Mouse (Mus musculus): ENCODE measurements at regions not wholly inside any gene's neighbourhood (a gene's known extent, or its start where the extent isn't known, plus 50 kb on each side); places are given as distances from the start of the nearest gene placed in this dataset.
A peak's percentile ranks its signal among the peaks of the same experiment; 100 is the strongest.
"Not testable (repeated sequence)": the region's sequence is repeated elsewhere in the genome, so short reads cannot be mapped to it uniquely, and the experiment has no call there.

DNA sequence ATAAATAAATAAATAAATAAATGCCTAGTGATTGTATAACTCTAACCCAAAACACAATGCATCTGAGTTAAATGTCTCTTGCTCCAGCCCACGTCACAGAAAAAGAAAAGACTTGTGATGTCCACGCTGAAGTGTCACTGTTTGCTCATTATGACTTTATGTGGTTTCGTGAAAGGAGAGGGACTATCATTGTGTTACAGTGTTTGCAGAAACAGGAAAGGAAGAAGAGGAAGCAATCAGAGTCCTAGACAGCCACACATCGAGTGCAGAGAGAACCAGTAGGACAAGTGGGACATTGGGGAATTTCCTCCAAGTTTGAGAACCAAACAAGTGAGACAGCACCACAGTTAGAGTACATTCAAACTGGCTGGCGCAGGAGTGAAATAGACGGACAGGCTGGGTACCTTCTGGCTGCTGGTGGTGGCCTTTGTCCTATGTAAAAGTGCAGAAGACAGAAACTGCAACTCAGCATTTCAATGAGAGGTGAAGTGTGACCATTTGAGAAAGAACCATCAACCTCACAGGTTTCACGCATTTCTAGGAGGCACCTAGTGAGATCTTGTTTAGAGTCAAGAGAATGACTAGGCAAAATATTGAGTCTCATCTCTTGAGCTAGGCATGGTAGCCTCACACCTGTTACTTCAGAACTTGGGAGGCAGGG lies 59.6 kb downstream of the Fasl start:
- DNase-seq: no peak

GRCm38 (mm10) chr1:161727357-161727756 lies 60.9 kb downstream of the Fasl start:
- DNase-seq: not testable (repeated sequence)

DNA sequence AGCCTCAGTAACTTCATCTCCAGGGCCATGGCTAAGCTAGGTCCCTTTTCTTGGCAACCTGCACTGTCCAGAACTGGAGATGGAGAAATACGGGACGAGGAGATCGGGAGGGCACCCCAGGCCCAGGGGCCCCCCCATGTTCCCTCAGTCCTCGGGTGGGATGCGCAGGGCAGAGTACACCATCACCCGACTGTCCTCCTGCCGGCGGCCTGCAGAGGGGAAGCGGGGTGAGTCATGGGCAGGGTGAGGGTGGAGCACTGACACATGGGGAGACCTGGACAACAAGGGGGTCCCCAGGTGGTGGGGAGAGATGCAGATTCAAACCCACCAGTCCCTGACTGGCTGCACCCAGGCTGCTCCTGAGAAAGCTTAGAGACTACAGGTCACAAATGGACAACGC lies 62.2 kb downstream of the Fasl start:
- DNase-seq: not testable (repeated sequence)

GRCm38 (mm10) chr1:161719876-161720275 lies 68.4 kb downstream of the Fasl start:
- no peak for DNase-seq

DNA sequence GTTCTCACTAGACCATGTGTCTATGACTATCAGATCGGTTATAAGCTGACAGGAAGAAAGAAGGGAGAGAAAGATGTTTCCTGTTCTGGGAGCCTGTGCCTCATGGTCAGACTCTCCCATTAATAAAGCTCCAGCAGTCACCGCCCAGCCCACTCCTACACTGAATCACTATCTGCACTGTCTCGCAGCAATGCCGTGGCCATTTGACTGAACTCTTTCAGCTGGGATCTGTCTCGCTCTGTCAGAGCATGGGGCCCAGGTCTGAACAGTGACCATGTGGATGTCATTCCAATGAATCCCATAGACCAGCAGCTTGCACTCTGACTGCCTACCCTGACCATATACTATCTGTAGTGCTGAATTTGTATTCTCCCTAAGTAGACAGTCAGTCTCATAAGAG lies 70.0 kb downstream of the Fasl start:
- no peak for DNase-seq

DNA sequence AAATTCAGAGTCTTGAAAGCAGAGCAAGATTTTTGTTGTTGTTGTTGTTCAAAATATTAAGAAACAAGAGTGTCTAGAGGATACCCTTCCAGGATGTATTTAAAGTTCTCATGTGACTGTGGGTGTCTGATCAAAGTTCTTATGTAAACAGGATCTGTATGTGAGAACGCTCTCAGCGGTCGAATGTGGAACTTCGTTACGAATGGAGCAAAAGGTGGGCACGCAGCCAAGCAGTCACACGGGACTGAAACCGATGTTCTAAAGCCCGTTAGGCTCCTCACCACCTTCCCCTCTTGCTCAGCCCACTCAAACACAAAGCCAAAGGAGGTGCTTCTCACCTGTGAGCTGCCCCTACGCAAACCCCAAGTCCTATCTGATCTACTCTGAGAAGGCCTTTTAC lies 75.4 kb downstream of the Fasl start:
- DNase-seq: peak; percentile 90

DNA sequence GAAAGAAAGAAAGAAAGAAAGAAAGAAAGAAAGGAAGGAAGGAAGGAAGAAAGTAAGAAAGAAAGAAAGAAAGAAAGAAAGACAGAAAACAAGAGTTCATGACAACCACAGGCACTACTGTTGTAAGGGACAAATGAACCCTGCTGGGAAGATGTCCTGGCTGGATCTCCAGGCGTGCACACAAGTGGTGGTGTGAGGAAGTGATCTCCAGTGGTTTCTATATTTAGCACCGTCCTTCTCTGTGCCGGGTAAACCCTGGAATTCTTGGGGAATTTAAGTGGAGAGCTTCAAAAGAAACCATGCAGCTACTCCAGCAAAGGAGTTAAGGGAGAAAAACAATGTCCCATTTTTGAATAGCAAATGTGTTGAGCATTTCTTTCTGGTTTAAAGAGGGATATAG lies 76.0 kb downstream of the Fasl start:
- peak; percentile 17 for DNase-seq

GRCm38 (mm10) chr1:161707049-161707448 lies 81.2 kb downstream of the Fasl start:
- DNase-seq: peak; percentile 75

GRCm38 (mm10) chr1:161704961-161705360 lies 83.3 kb downstream of the Fasl start:
- no peak for DNase-seq

GRCm38 (mm10) chr1:161704527-161704926 lies 83.8 kb downstream of the Fasl start:
- DNase-seq: peak; percentile 11

- no peak for DNase-seq
These were observed 92.4 kb downstream of the Fasl start for GRCm38 (mm10) chr1:161695886-161696285.

GRCm38 (mm10) chr1:161693768-161694160 lies 94.5 kb downstream of the Fasl start:
- DNase-seq: no peak

GRCm38 (mm10) chr1:161692836-161693767 lies 95.2 kb downstream of the Fasl start:
- no peak for DNase-seq

DNA sequence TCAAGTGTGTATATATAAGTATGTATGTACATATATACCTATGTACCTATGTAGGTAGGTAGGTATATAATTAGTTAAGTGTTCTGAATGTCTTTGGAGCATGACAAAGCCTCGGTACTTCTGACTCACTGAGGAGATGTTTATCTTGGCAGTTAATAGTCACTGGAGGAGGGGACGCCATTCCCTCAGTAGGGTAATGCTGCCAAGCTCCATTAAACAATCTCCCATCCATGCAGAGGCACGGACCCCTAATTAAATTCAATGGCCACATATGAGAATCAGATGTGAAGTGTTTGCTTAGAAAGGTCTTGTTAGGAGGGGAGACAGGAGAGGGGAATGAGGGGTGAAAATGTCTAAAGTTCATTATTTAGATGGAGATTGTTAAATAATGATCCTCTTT lies 99.3 kb downstream of the Fasl start:
- no peak for DNase-seq

- peak; percentile 67 for DNase-seq
These were observed 100.7 kb downstream of the Fasl start for GRCm38 (mm10) chr1:161687548-161687947.

DNA sequence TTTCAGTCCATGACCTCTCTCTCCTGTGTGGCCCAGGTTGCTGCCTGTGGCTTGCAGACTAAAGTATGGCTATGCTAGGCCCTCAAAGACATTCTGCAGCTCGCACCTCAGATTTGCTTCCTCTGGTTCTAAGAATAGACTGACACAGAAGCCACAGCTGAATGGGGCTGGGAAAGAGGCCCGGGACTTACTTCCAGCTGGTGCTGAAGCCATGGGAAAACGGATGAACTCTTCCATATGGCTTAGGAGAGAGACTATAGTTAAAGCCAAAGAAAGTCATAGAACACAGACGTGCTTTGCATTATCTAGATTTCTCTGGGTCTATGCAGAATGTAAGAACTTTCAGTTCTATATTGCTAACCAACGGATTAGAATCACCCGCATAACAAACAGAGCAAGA lies 107.7 kb downstream of the Fasl start:
- no peak for DNase-seq

GRCm38 (mm10) chr1:161670937-161671336 lies 117.4 kb downstream of the Fasl start:
- DNase-seq: peak; percentile 3

GRCm38 (mm10) chr1:161664321-161664720 lies 124.0 kb downstream of the Fasl start:
- no peak for DNase-seq

DNA sequence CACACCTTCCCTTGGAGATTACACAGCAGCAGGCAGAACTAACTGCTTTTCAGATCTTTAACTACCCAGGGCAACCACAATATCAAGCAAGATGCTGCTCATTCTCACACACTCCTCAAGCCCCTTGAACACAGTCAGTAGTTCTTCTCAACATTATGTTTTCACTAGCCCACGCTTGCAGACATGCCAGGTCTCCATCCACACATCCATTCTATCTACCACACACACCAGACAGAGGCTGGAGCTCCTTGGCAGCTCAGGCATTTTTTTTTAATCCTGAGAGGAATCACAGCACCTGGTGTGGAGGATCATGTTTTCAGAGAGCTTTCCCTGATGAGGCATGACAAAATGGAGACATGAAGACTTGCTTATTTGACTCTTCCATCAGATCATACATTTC lies 124.9 kb downstream of the Fasl start:
- DNase-seq: no peak

DNA sequence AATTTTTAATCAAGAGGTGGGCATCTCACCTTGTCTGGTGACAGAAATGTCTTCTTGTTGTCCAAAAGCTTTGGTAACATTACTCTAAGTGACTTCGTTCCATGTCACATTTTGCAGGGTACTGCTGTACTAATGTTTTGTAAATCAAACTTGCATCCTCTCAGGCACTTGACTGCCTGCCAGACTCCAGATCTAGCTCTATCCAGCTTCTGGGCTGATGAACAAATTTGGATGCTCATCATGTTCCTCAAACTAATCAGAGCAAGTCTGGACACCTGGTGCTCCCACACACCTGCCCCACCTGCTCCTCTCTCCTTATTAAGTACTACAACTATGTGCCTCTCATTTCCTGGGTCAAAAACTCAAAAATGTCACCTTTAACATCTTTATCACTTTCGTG lies 126.1 kb downstream of the Fasl start:
- no peak for DNase-seq

DNA sequence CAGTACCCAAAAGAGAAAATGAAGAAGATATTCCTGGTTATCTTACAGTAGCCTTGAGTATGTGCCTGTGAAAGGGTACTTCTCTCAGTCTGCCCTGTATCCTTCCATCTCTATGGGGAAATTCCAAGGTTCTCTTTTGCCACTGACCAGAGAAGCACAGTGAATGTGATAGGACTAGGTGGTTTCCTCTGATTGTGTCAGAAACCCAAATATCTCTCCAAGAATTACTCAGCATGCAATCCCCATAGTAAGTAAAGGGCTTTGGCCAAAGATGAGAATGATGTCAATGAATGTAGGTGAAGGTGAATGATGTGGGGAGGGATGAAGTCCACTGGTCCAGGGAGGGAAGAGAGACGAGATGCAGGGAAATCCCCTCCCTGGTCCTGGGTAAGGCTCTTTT lies 130.8 kb downstream of the Fasl start:
- no peak for DNase-seq

DNA sequence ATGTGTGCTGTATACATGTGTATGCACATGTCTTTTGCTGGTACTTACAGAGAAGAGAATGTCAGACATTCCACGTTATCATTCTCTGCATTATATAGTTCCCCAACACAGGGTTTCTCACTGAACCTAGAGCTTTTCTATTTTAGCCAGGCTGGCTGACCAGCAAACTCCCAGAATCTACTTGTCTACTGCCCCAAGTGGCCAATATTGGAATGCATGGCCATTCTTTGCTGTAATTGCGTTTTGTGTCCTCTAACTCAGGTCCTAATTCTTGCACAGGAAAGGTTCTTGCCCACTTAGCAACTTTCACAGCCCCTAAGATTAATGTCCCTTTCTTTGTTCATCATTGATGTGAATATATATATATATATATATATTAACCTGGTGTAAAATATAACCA lies 138.9 kb downstream of the Fasl start:
- DNase-seq: no peak

- no peak for DNase-seq
These were observed 137.6 kb downstream of the Tnfsf18 start for GRCm38 (mm10) chr1:161632098-161632497.

DNA sequence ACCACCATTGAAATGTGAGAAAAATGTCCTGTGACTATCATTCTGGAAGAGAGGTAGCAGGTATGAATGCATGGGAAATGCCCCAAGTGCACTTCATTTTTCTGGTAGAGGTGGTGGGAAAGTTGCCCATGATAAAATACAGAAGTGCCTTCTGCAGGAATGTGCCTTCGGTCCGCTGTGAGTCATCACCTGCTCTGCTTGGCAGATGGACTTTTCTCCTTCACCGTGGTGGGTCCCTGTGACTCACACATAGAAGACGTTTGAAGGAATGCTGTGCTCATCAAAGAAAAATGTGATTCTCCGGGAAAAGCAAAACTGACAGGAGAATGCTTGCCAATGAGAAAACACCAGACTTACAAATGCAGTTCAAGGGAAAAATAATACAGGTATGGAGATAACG lies 126.8 kb downstream of the Tnfsf18 start:
- no peak for DNase-seq
